Mouse (Mus musculus) cortical plate, adult 2 months (tissue): ENCODE measurements around the gene Sgcg.
A peak's percentile ranks its signal among the peaks of the same experiment; 100 is the strongest.

ENCODE experiments used
- CTCF ChIP-seq: fragments of 200-500 bp; IDR thresholded peaks from 2 replicates; pipeline ENCODE4 v1.5.1; 2011; ENCODE audit warnings: mild to moderate bottlenecking, control low read depth, low read length; ENCODE audit not compliant: insufficient read depth; ENCODE audit errors: extremely low read depth
- POLR2A ChIP-seq: fragments of 200-500 bp; IDR thresholded peaks from 2 replicates; pipeline ENCODE4 v1.6.1; 2011; ENCODE audit warnings: mild to moderate bottlenecking, low read length, control low read depth; ENCODE audit not compliant: insufficient read depth; ENCODE audit errors: extremely low read depth

DNA sequence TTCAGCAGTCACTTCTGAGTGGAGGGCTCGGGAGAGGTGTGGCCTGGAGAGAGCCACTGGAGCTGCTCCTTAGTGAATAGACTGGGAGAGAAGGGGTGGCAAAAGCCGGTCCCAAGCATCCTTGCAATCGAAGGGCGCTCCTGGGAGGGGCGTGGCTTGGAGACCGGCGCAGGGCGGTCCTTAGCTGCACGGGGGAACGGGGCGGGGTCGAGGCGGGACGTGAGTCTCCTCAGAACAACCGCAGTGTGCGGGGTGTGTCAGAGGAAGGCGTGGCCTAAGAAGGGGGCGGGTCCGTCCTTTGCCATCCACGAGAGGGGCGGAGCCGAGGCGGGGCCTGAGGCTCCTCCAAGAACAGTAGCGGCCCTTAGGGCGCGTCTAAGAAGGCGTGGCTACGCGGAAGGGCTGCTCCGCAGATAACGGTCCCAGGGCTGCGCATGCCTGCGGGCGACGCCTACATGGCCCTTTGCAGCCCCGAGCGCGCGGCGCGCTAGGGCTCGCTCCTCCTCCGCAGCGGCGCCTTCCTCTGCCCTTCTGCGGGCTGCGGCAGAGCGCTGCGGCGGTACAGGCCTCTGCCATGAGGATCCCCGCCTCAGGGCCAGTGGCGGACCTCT lies 85.6 kb downstream of the Sgcg start:
- TF ChIP-seq CTCF (no peak), POLR2A (peak; percentile 85; the same call in 1 of the 2 replicates)
